Mouse (Mus musculus): ENCODE results near the gene Zfp316.

Zfp316 gene

DNA sequence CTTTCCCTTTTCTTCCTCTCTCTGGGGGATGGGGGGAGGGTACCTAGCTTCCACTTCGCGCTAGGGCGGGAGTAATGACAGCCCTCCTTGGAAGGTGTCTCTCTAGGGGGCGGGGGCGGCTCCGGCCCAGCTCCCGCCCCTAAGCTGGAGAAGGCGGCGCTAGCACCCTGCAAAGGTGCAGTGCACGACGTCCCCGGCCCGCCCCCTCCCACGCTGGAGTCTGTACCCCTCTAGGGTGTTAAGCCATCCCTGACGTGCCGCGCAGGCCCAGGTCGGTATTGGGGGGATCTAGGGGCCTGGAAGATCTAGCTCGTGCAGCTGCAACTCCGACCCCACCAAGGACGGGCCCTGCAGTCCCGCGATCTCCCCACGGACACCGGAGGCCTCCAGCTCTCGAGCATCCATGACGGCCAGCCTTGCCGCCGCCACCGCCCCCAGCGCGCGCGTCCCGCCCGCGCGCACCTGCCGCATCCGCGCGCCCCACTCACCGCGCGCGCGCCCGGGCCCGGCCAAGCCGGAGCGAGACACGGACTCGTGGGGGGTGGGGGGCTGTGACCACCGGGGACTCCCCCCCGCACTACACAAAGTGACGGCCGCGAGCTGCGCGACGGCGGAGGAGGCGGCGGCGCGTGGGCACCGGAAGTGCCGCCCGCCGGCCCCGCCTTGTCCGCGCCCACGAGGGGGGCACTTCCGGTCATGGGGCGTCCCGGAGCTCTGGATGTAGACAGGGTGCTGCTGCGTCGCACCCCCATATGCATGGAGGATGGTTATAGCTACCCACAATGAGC lies at the start of gene Zfp316:
Gene Zfp316 (minus strand): TSS at position 660 of the 788 bp plus-strand sequence.
- DNase-seq (ENCODE audit: low read depth), result peak; percentile 52

DNA sequence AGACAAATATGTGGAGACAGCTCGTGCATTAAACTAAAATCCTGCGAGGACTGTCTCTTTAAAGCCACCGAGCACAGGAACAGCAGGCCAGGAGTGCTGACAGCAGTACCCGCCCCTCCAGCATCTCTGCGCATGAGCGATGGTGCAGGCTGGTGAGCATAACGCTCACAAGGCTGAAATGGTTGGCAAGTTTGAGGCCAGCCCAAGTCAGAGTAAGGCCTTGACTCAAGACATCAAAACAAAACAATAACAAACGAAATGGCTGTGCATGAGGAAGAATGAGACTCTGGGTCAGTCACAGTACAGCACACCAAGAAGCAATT lies 47.4 kb upstream of the Zfp316 start:
- DNase-seq (ENCODE audit: low read depth), result no peak

DNA sequence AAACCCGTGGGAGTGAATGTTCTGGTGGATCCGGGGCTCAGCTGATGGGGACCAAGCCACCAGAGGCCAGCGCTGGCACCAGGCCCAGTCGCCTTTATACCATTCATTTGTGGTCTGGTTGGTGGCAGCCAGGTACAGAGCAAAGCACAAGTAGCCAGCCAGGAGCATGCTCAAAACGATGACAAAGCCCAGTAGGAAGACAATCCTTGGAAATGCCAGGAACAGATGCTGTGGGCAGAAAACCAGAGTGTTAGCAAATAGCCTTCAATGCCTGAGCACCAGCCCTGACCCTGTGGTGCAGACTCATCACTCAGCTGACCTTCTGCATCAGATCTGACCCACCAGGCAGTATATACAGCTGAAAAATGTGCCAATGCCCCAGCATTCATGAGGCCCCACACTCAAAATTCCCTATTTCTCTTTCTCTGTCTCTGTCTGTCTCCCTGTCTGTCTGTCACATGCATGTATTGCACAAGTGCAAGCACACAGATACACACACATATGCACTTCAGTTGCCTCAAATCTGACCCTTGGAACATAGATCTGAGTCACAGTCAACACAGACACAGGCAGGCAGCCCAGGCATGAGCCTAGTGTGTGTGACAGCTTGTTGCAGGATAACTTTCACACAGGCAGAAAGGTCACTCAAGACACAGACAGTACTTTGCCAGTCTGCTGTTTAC lies 46.9 kb upstream of the Zfp316 start:
- no peak for DNase-seq (ENCODE audit: low read depth)

DNA sequence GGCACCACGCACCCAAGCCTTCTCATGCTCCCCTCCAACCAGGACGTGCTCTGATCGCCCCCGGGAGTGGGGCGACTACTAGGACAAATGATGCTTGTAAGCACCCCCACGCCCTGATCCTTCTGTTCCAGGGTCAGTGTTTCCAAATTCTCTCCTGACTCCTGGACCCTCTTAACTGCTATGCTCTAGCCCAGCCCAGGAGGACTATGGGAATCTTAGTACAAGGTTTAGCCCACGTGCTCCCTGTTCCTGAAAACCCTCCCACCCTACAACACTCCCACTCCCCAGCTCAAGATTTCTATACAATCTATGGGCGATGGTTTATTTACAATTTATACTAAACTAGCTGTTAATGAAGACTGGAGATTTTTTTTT lies 45.7 kb upstream of the Zfp316 start:
- DNase-seq (ENCODE audit: low read depth), result no peak

GRCm38 (mm10) chr5:143314730-143315513 lies 45.1 kb upstream of the Zfp316 start, which contains the start of gene E130309D02Rik:
Gene E130309D02Rik (minus strand): TSS chr5:143315360.
- peak; percentile 78 for DNase-seq (ENCODE audit: low read depth)

DNA sequence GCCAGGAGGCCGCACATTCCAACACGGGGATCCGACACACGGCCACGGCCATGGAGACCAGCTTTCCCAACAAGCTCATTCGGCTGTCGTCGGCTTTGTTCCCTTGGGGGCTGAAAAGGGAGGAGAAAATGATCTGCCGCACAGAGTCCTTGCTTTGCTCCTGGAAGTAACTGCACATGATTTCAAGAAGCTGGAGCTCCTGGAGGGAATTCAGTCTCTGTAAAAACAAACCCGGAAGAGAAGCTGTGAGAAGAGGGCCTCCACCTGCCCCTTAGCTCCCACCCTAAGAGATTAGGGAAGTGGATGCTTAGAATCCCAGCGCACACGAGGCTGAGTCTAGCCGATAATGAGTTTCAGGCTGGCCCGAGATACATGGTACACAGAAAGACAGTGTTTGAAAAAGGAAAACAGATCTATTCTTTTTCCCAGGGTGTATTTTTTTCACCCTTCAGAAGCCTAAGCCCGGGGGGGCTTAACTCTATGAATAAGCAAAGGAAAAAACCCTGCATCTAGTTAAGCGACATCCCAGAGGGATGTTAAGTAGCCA lies 44.4 kb upstream of the Zfp316 start:
- DNase-seq (ENCODE audit: low read depth), result peak; percentile 57

- peak; percentile 82 for DNase-seq (ENCODE audit: low read depth)
Measured at GRCm38 (mm10) chr5:143311886-143312285, 42.1 kb upstream of the Zfp316 start.

- DNase-seq (ENCODE audit: low read depth), result no peak
Measured at GRCm38 (mm10) chr5:143309916-143310315, 40.1 kb upstream of the Zfp316 start.

DNA sequence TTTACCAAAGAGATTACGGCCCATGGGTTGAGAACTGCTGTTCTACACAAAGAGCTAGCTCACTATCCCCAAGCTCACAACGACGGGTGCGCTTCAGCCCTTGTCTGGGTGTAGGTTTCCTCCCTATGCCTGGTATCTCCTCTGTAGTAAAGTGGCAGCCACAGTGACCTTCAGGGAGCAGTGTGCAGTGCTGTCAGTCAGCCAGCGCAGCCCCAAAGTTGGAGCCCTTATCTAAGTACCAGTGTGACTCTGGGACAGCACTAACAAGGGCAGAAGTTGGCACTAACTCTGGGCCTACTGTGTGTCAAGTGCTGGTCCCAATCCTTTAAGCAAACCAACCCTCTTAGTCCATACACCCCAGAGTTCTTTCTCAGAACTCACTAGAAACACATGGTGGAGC lies 39.0 kb upstream of the Zfp316 start:
- no peak for DNase-seq (ENCODE audit: low read depth)

DNA sequence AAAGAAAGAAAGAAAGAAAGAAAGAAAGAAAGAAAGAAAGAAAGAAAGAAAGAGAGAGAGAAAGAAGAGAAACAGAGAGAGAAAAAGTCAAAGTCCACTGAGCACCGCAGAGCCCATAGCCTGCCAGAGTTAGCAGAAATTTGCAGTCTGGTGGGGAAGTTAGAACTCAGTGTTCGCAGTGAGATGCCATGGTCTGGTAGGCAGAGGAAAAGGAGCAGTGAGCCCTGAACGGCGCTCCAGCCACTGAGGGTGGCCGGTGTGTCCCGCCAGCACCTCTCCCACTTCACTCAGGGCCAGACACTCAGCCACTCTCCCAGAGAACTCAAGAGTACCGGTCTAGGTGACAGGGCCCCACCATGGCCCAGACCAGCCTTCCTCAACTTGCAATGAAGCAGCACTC lies 34.4 kb upstream of the Zfp316 start:
- DNase-seq (ENCODE audit: low read depth), result no peak

DNA sequence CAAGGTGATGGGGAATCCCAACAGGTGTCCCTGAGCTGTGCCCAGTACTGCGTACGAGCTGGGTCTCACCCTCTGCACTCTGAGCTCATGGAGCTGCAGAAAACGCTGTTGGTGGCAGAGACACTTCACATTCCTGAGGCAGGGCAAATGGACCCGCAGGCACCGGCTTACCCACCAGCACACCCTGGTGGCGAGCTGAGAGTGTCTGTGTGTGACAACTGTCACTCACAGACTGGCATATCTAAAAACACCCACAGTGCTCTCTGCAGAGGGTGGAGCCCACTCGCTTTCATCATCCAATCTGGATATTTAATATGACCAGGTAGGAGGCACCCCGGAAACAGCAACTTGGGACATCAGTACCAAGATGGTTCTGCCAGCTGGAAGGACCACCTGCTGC lies 31.5 kb upstream of the Zfp316 start:
- DNase-seq (ENCODE audit: low read depth), result no peak

- peak; percentile 50 for DNase-seq (ENCODE audit: low read depth)
Measured at GRCm38 (mm10) chr5:143299686-143300085, 29.9 kb upstream of the Zfp316 start.

DNA sequence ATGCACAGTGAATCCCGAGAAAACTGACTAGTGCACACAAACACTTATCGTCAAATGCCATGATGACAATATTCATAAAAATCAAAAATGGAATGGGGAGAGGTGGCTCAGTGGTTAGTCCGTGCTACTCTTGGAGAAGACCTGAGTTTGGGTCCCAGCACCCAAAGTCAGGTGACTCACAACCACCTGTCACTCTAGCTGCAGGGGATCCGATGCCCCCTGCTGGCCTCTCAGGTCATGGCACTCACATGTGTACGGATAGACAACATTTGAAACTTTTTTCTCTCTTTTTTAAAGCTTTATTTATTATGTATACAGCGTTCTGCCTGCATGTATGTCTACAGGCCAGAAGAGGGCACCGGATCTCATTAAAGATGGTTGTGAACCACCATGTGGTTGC lies 28.6 kb upstream of the Zfp316 start:
- no peak for DNase-seq (ENCODE audit: low read depth)

- no peak for DNase-seq (ENCODE audit: low read depth)
Measured at GRCm38 (mm10) chr5:143297986-143298385, 28.2 kb upstream of the Zfp316 start.

DNA sequence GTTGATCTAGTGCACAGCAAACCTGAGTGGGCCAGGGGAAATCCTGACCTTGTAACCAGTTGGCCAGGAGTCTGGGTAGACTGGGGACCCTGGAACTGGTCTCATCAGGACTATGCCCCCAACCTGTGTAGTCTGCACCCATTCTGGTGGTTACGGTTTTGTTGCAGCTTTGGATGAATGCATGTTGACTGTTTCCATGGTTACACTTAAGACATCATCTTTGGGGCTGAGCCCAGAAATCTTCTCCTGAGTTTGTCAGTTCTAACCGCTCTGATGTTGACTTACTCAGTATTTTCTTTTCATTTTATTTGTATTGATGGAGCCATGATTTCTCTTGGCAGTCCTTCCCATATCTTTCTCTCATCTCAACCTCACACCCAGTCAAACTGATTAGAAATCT lies 25.5 kb upstream of the Zfp316 start:
- no peak for DNase-seq (ENCODE audit: low read depth)

DNA sequence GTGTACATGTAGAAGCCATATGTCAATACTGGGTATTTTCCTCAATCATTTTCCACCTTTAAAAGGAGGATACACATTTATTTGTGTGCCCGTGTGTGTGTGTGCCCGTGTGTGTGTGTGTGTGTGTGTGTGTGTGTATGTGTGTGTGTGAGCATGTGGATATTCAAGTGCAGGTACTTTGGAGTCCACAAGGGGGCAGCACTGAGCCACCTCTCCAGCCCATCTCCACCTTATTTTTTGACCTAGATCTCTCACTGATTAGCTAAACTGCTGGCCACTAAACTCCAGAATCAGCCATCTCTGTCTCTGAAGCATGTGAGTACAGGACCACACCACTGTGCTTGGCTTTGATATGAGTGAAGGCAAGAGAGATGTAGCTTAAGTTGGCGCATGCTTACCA lies 25.0 kb upstream of the Zfp316 start:
- DNase-seq (ENCODE audit: low read depth), result no peak

DNA sequence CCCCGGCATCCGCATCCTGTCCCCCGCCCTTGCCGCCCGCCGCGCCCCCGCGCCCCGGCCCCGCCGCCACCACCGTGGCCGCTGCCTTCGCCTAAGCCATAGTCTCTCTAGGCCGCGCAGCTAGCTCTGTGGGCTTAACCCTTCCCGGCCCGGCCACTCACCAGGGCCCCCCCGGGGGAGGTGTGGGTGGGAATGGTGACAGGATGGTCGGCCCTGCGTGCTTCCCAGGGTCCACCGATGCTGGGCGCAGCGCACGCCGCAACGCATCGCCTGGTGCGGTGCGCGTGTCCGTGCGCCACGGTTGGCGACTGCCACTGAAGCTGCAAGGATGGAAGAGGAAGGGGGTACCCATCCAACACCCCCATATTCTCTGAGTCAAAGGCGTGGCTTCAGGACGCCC lies 23.6 kb upstream of the Zfp316 start, which contains the start of gene Zfp853:
Gene Zfp853 (minus strand): TSS at position 220 of the 400 bp plus-strand sequence.
- no peak for DNase-seq (ENCODE audit: low read depth)

DNA sequence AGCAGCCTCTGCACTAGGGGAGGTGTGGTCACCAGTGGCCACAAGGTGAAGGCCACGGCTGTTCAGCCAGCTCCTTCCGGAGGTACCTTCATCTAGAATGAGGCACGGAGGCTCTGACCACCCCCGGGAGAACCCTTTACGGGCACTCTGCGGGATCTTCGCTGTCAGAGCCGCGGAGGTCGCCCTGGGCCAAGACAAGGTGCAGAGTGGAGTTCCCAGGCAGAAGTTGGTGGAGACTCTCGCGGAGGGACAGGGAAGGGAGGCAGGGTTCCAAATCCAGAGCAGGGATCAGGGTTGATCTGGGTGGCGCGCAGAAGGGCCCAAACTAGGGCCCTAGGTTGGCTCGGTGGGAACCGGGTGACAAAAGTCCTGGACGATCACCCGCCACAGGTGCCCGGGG lies 23.1 kb upstream of the Zfp316 start:
- no peak for DNase-seq (ENCODE audit: low read depth)

- no peak for DNase-seq (ENCODE audit: low read depth)
Measured at GRCm38 (mm10) chr5:143289299-143289698, 19.5 kb upstream of the Zfp316 start.

- DNase-seq (ENCODE audit: low read depth), result no peak
Measured at GRCm38 (mm10) chr5:143288378-143288911, 18.6 kb upstream of the Zfp316 start.

DNA sequence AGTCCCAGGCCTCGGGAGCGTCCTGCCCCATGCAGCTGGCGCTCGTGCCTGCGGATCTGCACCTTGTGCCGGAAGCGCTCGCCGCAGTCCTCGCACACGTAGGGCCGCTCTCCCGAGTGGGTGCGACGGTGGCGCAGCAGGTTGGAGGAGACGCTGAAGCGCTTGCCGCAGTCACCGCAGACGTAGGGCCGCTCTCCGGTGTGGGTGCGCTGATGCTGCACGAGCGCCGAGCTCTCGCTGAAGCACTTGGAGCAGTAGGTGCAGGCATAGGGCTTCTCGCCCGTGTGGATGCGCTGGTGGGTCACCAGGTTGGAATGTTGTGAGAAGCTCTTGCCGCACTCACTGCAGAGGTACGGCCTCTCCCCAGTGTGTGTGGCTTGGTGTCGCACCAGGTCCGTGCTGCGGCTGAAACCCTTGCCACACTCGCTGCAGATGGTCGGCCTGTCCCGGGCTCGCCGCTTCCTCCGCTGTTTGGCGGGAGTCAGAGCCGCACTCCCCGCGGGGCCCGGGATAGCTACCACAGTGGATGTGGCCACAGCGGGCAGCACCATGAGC lies 18.0 kb upstream of the Zfp316 start:
- DNase-seq (ENCODE audit: low read depth), result no peak

- peak; percentile 64 for DNase-seq (ENCODE audit: low read depth)
Measured at GRCm38 (mm10) chr5:143284762-143285161, 14.9 kb upstream of the Zfp316 start.
